Mouse (Mus musculus): ENCODE results near the gene Olfr1280. TPM values are rescaled to one million over a fixed set of nuclear protein-coding genes. Genes with fewer than 3 reads are reported as not detected.

Gene Olfr1280
- polyA plus RNA-seq, 1 experiment from 2014 or later: not detected

- H3K4me1 ChIP-seq (ENCODE audit: control insufficient read depth, insufficient read depth, low read length): no peaks in the 10 kb centered on the region
- 88% methylated on average over 1 of the region's 1 CpGs for WGBS
- H3K4me3 ChIP-seq (ENCODE audit: low read depth, low read length): no peak within 1 kb of the TSS
- H3K9ac ChIP-seq (ENCODE audit: low read length): no peak within 1 kb of the TSS
- ATAC-seq (ENCODE audit: insufficient number of reproducible peaks, low FRiP score, low TSS enrichment, low read depth): no peak
- H3K36me3 ChIP-seq (ENCODE audit: control insufficient read depth, insufficient read depth, low read length): no peaks in the 10 kb centered on the region
- H3K9me3 ChIP-seq (ENCODE audit: control insufficient read depth, low read length): no peaks in the 10 kb centered on the region
- DNase-seq (ENCODE audit: low spot score): no peak
- H3K27ac ChIP-seq (replicated peaks; ENCODE audit: low read depth, low read length): no peak within 1 kb of the TSS
- no peaks in the 10 kb centered on the region for H3K27me3 ChIP-seq (ENCODE audit: control insufficient read depth, insufficient read depth, low read length)
- no peak within 1 kb of the TSS for H3K4me2 ChIP-seq (ENCODE audit: low read depth, severe bottlenecking)
Observed at GRCm38 (mm10) chr2:111375222-111375621, 61.4 kb downstream of the Olfr1280 start, which contains the start of gene Olfr1284. Gene Olfr1284 (plus strand): TSS chr2:111375522.

Other genes with a start within 250 kb of the Olfr1280 start
- gene Gm13941, start 208.0 kb upstream of the Olfr1280 start, polyA plus RNA-seq (2014; fragmentation: Nextera tagmentation; extraction: Ambion mirVana): not detected in 2 replicates
- gene Gm15130, start 161.1 kb upstream of the Olfr1280 start, polyA plus RNA-seq (2014; fragmentation: Nextera tagmentation; extraction: Ambion mirVana): not detected in 2 replicates
- not detected in 2 replicates for gene 4930430A15Rik, start 84.4 kb upstream of the Olfr1280 start, polyA plus RNA-seq (2014; fragmentation: Nextera tagmentation; extraction: Ambion mirVana)
- not detected in 2 replicates for gene Olfr1275, start 78.7 kb upstream of the Olfr1280 start, polyA plus RNA-seq (2014; fragmentation: Nextera tagmentation; extraction: Ambion mirVana)
- gene Olfr1276, start 59.5 kb upstream of the Olfr1280 start, polyA plus RNA-seq (2014; fragmentation: Nextera tagmentation; extraction: Ambion mirVana): not detected in 2 replicates
- not detected in 2 replicates for gene Olfr1277, start 39.9 kb upstream of the Olfr1280 start, polyA plus RNA-seq (2014; fragmentation: Nextera tagmentation; extraction: Ambion mirVana)
- not detected in 2 replicates for gene Olfr1278, start 23.9 kb upstream of the Olfr1280 start, polyA plus RNA-seq (2014; fragmentation: Nextera tagmentation; extraction: Ambion mirVana)
- not detected in 2 replicates for gene Olfr1279, start 13.4 kb upstream of the Olfr1280 start, polyA plus RNA-seq (2014; fragmentation: Nextera tagmentation; extraction: Ambion mirVana)
- gene Olfr1281, start 12.5 kb downstream of the Olfr1280 start, polyA plus RNA-seq (2014; fragmentation: Nextera tagmentation; extraction: Ambion mirVana): not detected in 2 replicates
- gene Olfr1282, start 22.1 kb downstream of the Olfr1280 start, polyA plus RNA-seq (2014; fragmentation: Nextera tagmentation; extraction: Ambion mirVana): not detected in 2 replicates
- gene Olfr1283, start 52.8 kb downstream of the Olfr1280 start, polyA plus RNA-seq (2014; fragmentation: Nextera tagmentation; extraction: Ambion mirVana): not detected in 2 replicates
- gene Olfr1284, start 61.5 kb downstream of the Olfr1280 start, polyA plus RNA-seq (2014; fragmentation: Nextera tagmentation; extraction: Ambion mirVana): not detected in 2 replicates
- gene Olfr1286, start 109.1 kb downstream of the Olfr1280 start, polyA plus RNA-seq (2014; fragmentation: Nextera tagmentation; extraction: Ambion mirVana): not detected in 2 replicates
- gene Olfr1287, start 135.1 kb downstream of the Olfr1280 start, polyA plus RNA-seq (2014; fragmentation: Nextera tagmentation; extraction: Ambion mirVana): not detected in 2 replicates
- not detected in 2 replicates for gene Olfr1288, start 160.1 kb downstream of the Olfr1280 start, polyA plus RNA-seq (2014; fragmentation: Nextera tagmentation; extraction: Ambion mirVana)
- gene Olfr1289, start 166.8 kb downstream of the Olfr1280 start, polyA plus RNA-seq (2014; fragmentation: Nextera tagmentation; extraction: Ambion mirVana): not detected in 2 replicates
- gene Olfr1290, start 179.8 kb downstream of the Olfr1280 start, polyA plus RNA-seq (2014; fragmentation: Nextera tagmentation; extraction: Ambion mirVana): not detected in 2 replicates
- gene Olfr1291-ps1, start 183.2 kb downstream of the Olfr1280 start, polyA plus RNA-seq (2014; fragmentation: Nextera tagmentation; extraction: Ambion mirVana): not detected in 2 replicates
- gene Olfr1293-ps, start 211.2 kb downstream of the Olfr1280 start, polyA plus RNA-seq (2014; fragmentation: Nextera tagmentation; extraction: Ambion mirVana): not detected in 2 replicates
- not detected in 2 replicates for gene Olfr1294, start 226.3 kb downstream of the Olfr1280 start, polyA plus RNA-seq (2014; fragmentation: Nextera tagmentation; extraction: Ambion mirVana)

Data from limb, embryonic 11.5 days (tissue).